Mouse (Mus musculus): ENCODE data around the gene Kif13a.
A peak's percentile ranks its signal among the peaks of the same experiment; 100 is the strongest.

Kif13a gene

DNA sequence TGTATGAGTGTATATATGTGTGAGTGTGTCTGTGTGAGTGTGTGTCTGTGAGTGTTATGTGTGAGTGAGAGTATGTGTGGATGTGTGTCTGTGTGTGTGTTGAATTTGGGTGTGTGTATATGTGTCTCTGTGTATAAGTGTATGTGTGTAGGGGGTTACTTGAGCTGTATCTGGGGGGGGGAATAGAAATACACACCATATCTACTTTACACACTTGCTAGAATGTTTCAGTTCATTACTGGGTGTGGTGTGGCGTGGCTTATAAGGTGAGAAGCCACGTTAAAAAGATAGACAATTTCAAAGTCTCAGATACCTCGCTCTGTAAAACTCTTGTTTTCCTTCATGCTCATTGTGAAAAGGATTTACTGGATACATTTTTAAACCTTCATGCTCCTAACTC lies 152.2 kb downstream of the Kif13a start:
- DNase-seq (ENCODE audit: low spot score in 2 of 2): no peak

DNA sequence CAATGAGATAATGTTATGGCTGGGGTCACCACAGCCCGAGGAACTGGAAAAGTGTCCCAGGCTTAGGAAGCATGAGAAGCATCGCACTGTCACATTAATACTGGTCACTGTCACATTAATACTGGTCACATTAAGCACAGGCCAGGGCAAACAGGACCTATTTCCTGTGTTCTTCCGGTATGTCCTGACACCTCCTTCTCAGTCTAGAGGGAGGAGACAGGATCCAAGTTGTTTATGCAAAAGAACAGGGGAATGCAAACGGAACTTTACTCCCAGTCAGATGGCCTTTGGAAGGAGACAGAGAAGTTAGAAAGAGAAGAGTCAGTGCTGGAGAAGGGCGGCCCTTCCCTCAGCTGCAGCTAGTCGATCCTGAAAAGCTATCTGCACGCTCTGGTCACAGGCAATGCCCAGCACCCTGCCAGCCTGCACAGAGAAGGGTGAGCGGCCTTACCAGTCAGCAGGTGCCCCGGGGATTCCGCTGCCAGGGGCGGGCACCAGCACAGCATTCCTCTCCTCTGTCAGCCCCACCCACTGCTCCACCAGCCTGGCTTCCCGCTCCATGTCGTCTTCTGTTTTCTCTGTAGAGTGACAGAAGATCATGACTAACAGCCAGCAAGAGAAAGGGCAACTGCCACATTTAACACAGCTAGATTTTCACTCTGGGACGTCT lies 152.9 kb downstream of the Kif13a start:
- no peak for DNase-seq (ENCODE audit: low spot score in 2 of 2)

DNA sequence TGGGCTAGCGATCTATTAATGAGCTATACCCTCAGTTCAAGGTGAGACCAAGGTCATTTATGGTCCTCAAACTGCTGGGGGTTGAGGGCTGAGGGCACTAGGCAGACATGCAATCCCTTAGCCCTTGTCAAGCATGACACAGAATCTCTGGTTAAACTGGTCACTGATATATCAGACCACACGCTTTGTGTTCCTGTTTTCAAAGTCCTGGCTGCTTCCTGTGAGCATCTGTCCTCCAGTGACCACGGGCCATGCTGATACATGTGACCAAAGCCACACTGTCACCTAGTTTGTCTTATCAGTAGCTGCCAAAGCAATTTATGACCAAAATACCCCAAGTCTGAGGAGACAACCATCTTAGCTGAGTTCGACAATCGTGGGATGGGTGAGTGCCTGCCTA lies 154.7 kb downstream of the Kif13a start:
- DNase-seq (ENCODE audit: low spot score in 2 of 2): no peak

DNA sequence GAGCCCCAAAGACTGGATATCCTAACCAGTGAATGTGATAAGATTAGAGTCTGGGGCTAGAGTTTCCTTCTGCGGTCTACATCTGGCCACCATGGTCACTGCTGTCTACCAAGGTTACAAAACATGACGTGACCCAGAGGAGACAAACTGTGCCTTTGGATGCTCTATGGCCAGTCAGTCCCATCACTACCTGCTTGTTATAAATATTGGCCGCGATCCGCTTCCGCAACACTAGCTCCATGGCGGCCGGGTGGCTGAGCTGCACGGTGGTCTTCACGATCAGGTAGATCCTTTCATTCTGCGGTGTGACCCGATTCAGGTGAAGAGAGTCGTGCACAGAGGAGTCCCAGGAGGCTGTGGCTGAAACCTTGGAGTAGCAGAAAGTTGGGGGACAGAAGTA lies 157.1 kb downstream of the Kif13a start:
- DNase-seq (ENCODE audit: low spot score in 2 of 2): no peak

DNA sequence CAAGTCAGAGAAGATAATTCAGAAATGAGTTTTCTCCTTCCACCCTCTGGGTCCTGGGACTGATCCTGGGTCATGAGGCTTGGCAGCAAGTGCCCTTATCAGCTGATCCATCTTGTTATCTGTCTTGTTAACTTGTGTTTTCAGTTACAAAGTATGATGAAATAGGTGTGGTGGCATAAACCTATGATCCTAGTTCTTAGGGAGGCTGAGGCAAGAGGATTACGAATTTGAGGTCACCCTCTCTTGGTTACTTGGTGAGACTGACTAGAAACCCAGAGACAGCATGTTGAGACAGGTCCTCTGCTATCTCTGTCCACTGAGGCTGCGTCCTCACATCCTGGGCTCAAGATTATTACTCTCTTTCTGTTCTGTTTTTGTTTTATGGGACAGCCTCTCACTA lies 164.3 kb downstream of the Kif13a start:
- DNase-seq (ENCODE audit: low spot score in 2 of 2): no peak

DNA sequence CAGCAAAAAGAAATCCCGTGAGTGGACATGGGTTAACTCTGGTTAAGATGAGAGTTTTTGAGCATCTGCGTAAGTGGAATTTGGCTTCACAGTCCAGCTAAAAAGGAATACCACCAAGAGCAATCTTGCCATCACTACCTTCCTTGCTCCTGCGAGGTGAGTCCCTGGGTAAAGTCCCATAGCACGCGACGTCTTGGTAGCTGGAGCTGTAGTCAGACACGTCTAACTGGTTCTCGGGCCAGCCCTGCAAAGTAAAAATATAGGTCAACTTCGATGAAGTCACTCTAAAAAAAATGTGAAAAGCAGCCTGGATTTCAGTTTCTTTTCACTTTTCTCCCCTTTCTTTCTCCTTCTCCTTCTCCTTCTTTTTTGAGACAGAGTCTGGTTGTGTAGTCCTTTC lies 166.5 kb downstream of the Kif13a start:
- no peak for DNase-seq (ENCODE audit: low spot score in 2 of 2)

DNA sequence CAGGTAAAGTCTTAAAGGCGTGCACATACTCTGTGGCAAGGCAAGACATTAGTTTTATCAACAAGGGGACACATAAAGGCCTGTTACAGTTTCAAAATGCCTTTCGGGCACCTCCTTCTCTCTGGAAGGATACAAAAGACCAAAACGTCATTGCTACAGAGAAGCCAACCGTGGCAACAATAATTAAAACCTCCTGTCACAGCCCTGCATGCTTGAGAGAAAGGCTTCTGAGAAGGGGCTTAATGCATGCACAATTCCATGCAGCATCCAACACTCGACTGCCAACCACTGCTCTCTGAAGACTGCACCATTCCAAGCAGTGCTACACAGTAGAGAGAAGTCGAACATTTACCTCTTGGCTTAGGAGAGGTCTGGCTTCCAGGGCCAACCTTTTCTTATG lies 168.7 kb downstream of the Kif13a start:
- no peak for DNase-seq (ENCODE audit: low spot score in 2 of 2)

DNA sequence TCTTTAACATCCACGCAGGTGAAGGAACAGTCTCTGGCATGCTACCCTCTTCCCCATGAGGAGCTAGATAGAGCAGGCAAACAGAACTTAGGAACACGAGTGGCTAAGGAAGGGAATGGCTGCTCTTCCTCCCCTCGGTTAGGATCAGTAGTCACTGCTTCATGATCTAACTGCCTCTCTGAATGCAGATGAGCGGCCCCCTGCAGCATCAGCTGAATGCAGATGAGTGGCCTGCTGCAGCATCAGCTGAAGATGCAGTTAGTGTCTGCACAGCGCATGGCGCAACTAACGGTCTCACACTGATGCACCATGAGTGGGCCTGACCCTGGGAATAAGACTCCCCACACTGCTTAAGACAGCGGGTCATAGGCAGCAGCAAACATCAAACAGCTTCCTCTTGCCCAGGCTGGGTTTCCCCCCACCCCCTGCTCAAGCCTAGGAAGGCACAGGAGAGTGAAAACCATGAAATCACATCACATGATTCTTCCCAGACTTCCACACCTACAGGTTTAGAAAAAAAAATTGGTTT lies 170.3 kb downstream of the Kif13a start:
- DNase-seq (ENCODE audit: low spot score in 2 of 2): no peak

DNA sequence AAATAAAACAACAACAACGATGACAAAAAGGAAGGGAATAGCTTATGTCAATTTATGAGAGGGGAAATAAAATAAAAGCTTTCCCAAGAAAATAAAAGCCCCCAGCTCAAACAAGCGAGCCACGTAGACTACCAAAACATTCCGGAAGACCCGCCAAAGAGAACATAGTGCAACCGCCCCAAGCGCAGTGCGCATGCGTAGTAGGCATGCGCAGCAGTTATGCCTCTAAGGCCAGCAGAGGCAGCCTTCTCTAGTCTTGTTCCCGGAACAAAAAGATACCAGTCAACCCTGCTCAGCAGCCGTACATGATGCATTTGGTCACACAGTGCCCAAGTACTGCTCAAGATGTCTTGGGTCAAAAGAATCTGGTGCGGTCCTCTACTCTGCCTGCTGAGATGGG lies 171.0 kb downstream of the Kif13a start:
- DNase-seq (ENCODE audit: low spot score in 2 of 2): no peak

DNA sequence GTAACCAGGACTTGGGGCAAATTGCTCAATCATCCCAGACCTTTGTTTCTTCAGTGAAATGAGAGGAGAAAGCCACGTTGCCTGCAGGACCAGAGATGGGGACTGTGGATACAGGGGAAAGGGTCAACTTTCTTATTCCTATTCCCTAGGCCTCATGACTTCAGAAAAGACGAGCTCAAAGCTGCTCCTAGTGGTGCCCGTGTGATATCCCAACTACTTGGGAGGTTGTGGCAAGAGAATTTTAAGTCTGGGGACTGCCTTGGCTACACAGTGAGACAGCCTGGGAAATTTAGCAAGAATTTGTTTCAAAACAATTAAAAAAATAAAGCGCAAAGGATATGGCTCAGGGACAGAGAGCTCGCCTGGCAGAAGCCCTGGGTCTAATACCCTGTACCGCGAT lies 171.7 kb downstream of the Kif13a start:
- no peak for DNase-seq (ENCODE audit: low spot score in 2 of 2)

DNA sequence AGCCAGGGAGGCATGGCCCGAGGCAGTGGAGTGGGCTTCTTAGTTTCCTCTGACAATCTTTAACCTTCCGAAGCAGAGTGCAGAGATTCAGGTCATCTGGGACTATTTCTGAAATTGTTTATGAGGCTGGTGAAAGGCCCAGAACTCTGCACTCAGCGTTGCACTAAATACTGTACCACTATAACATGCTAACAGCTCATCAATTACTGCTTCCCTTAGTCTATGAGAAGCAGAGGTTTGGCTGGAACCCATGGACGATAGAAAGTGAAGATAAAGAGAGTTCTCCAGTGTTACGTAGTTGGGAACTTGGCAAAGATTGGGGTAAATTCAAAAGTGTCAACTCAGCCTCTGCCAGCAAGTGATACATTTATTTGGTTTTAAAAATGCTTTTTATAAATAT lies 176.4 kb downstream of the Kif13a start:
- no peak for DNase-seq (ENCODE audit: low spot score in 2 of 2)

DNA sequence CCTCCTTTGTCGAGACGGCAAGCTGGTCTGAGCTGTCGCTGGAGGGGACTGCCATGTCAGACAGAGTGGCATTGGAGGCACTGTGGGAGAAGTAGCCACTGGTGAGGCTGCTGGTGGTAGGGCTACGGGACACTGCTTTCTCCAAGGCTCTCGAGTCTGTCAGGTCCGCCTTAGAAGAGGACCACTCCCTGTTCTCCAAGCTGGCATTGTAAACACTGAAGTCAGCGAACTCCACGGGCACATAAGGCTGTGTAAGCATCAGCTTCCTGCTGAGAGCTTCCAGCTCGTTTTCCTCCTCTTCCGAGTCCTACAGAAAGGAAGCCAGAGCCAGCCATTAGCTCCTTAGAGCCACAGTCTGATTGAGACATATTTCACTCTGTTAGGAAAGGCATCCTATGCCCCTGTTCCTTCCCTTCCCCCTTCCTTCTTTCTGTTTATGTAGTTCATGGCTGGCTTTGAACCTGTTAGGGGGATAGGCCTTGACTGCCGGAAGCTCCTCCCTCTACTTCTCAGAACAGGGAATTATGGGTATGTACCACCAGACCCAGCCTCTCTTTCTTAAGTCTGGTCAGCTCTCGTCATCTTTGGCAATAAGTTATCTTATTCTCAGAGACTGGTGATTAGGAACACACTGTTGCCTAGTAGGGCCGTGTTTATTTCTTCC lies 177.0 kb downstream of the Kif13a start:
- no peak for DNase-seq (ENCODE audit: low spot score in 2 of 2)

DNA sequence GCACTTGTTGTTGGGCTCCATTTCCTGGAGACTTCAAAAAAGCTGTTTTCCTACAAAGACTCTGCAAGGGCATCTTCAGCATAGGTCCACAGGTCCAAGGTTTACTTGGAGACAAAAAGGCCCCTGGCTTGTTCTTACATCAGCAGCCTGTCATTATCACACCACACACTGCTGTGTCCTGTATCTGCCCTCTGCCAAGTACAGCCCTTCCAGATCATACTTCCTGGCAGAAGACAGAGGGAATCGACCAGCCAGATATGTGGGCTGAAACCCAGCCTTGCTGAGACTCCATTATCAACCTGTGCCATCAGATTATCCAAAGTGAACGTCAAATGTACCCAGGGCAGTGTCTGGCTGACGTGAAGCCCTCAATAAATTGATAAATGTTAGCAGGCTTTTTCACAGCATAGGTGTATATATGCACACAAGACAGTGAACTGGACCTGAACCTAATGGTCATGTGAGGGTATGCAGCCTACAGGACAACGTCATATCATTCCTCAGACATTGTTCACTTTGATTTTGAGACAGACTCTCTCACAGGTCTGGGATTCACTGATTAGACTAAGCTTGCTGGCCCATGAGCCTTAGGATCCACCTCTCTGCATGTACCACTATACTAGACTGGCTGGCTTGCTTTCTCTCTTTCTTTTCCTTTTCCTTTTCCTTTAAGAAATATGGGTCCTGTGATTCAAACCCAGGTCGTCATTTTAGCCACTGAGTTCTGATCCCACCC lies 181.4 kb downstream of the Kif13a start:
- no peak for DNase-seq (ENCODE audit: low spot score in 2 of 2)

DNA sequence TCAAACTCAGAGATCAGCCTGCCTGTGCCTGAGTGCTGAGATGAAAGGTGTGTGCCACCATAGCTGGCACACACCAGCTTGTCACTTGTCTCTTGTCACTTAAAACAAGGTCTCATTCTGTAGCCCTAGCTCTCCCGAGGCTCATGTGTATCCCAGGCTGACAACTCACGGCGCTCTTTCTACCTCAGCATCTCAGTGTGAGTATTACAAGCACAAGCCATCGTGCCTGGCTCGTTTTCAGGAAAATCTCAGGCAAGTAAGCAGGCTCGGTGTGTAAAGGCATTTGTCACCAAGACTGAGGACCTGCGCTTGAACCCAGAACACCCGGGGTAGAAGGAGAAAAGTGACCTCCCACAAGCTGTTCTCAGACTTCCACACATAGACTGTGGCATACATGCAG lies 185.8 kb downstream of the Kif13a start:
- DNase-seq (ENCODE audit: low spot score in 2 of 2): no peak

DNA sequence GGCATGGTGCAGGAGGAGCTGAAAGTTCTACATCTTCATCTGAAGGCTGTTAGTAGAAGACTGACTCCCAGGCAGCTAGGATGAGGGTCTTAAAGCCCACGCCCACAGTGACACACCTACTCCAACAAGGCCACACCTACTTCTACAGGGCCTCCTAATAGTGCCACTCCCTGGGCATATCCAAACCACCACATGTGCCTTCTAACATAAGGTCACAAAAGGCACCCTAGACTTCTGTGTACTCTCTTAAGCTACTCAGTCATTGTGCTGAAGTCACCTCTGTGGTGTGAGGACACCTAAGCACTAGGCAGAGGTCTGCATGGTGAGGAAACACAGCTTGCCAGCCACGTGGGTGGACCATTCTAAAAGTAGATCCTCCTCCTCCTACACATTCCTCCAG lies 187.3 kb downstream of the Kif13a start:
- DNase-seq (ENCODE audit: low spot score in 2 of 2): no peak

DNA sequence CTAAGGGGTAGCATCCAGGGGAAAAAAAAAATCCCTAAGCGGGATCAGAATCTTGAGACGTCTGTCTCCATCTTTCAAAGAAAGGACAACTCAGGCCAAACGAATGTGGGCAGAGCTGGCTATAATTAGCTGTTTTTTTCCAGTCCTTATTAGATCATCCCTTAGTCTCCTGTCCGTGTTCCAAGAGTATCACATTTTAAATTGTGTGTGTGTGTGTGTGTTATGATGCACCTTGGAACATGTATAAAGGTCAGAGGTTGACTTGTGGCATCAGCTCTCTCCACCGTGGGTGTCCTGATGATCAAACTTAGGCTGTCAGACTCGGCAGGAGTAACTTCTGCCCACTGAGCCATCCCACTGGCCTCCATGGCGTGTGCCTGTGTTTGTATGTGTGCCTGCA lies 190.2 kb downstream of the Kif13a start:
- no peak for DNase-seq (ENCODE audit: low spot score in 2 of 2)

DNA sequence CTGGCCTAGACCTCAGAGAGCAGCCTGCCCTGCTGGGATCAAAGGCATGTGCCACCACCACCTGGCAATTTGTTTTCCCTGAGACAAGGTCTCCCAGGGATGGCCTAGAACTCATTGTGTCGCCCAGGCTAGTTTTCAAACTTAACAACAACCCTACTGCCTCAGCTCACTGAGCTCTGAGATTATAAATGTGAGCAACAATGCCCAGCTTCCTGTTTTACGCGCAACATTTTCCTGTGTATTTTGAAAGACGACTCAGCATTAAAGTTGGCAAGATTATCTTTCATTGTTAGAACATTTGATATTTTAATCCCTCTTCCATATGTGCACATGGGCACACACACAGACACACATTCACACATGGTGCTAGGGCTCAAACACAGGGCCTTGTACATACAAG lies 192.2 kb downstream of the Kif13a start:
- DNase-seq (ENCODE audit: low spot score in 2 of 2): peak; percentile 21 to 38

DNA sequence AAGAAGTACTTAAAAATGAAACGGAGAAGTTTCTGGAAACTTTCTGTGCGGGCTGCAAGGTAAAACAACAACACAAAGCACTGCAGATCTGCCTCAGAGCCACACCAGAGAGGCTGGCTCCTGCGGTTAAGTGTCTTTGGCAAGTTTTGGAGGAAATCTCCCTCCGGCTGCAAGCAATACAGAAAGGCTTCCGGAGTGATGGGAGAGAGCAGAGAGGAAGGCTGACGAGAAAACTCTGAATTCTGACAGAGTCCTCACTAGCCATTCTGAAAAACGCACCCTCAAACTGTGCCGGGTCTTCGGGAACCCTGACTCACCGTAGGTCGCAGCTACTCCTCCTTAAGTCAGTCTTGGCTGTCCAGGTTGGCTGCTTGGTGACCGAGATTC lies 193.2 kb downstream of the Kif13a start:
- no peak for DNase-seq (ENCODE audit: low spot score in 2 of 2)

DNA sequence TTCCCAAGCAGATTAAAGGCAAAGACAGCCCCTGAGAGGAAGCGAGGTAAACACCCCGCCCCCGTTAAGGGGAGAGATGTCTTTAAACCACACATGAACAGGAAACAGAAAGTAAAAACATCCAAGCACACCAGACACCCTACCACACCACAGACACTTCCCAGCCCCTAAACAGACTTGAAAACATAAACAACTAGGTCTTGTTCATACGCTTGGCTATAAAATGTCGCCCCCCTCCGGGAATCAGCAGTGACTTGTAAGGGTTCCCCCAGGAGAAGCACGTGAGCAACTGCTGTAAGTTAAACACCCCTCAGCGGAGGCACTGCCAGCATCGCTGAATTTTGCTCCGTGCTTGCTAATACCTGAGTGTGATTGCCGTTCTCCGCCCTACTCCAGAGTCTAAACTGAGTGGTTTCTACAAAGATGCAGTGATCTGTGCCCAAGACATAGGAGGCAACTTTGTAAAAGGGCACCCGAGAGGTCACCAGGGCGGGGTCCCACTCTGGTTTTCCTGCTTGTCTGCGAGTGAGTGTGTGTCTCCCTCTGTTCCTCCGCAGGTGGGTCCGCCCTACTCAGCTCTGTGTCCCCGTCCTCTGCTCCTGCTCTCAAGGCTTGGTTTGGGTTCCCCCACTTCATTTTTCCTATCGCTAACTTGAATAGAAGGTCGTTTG lies 193.7 kb downstream of the Kif13a start:
- DNase-seq (ENCODE audit: low spot score in 2 of 2): peak; percentile 79 to 83

DNA sequence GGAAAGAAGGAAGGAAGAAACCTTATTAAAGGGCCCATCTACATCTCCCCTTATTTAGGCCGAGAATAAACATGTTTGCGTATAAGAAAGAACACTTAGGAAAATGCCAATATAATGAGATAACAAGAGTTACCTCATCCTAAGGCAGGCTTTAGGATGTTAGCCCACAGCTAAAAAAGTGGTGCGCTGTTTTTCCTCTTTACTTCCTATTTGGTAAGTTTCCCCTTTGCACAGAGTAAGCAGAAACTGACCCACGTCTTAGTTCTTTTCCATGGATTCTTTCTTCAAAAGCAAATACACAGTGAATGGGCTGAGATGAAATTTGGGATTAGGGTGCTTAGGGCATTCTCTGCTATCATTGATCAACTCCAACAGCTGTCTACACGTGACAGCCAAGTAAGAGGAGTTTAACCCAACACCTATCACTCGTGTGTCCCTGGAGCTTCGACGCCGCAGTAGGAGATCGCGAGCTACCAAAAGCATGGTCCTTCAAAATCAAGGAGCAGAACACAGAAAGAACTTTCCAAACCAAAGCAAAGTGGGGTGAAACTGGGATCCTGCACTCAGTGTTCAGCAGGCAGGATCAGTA lies 194.4 kb downstream of the Kif13a start:
- DNase-seq (ENCODE audit: low spot score in 2 of 2): no peak

DNA sequence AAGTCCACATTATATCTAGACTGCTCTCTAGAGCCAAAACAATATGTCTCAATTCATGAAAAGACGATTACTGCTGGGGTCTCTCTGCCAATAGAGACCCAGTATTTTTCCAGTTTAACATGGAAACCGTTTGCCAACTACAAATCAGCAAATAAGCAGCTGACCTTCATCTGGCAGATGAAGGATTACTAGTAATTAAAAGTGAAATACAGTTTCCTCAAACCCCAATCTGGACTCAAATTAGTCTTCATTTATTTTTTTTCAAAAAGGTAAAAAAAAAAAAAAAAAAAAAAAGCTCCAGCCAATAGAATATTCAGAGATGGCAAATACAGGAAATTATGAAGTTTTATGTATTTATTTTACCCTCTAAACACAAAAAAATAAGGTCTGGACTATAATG lies 199.7 kb downstream of the Kif13a start:
- DNase-seq (ENCODE audit: low spot score in 2 of 2): no peak

DNA sequence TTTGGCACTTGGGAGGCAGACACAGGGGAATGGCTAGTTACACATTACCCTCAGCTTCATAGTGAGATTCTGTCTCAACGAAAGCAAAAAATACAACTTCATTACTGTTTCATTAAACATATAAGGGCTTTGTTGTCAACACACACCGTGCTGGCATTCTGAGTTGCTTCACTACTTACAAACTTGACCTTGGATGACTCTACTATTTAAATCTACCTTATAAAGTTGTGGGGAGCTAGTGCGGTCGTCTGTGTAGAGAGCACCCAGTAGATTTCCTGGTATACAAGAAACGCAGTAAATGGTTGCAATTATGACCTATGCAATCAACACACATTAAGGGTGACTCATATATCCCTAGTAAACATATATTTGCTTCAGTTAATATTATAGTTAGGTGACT lies 201.3 kb downstream of the Kif13a start:
- no peak for DNase-seq (ENCODE audit: low spot score in 2 of 2)
